Mouse (Mus musculus) forelimb bud, embryonic 11.5 days (tissue): Measurements from ENCODE around the gene Pygm.

Experiments used
- DNase-seq: peaks from one replicate; pipeline ENCODE4 v3.0.0-alpha.2; 2012; ENCODE audit warnings: low read depth, low spot score

Pygm gene

DNA sequence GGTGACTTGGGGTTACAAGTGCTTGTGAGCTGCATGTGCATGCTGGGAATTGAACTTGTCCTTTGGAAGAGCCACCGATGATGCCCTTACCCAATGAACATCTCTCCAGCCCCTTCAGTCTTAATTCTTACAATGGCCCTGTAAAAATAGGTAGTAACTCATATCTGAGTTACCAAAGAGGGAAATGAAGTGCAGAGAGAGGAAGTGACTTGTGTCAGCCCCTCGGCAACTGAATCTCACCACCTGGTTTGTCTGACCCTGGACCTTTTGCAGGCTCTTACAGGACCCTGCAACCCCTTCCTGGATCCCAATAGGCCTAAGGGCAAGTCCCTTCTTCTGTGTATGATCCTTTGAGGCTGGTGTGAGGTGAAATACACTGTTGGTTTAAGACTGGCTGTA, 32.1 kb upstream of the Pygm start:
- no peak for DNase-seq

DNA sequence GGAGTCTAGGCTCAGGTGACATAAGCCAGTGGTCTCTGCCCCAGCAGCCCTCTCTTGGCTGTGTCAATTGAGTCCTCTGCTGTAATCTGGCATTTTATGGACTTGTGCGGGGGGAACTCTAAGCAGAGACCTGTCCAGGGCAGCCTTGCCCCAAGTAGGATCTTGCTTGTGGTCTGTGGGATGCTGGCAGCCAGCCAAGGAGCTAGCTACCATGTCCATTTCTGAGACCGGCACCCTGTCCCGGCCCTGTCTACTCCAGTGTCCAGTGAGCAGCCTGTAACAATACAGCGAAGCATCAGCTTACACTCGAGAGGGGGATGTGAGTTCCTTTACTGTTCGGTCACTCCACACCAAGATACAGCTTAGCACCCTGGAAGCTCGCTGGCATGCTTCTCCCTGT, 30.2 kb upstream of the Pygm start:
- DNase-seq = no peak

- no peak for DNase-seq
These were observed 22.9 kb upstream of the Pygm start for GRCm38 (mm10) chr19:6361291-6361690.

- DNase-seq = no peak
These were observed 21.1 kb upstream of the Pygm start for GRCm38 (mm10) chr19:6363091-6363410.

DNA sequence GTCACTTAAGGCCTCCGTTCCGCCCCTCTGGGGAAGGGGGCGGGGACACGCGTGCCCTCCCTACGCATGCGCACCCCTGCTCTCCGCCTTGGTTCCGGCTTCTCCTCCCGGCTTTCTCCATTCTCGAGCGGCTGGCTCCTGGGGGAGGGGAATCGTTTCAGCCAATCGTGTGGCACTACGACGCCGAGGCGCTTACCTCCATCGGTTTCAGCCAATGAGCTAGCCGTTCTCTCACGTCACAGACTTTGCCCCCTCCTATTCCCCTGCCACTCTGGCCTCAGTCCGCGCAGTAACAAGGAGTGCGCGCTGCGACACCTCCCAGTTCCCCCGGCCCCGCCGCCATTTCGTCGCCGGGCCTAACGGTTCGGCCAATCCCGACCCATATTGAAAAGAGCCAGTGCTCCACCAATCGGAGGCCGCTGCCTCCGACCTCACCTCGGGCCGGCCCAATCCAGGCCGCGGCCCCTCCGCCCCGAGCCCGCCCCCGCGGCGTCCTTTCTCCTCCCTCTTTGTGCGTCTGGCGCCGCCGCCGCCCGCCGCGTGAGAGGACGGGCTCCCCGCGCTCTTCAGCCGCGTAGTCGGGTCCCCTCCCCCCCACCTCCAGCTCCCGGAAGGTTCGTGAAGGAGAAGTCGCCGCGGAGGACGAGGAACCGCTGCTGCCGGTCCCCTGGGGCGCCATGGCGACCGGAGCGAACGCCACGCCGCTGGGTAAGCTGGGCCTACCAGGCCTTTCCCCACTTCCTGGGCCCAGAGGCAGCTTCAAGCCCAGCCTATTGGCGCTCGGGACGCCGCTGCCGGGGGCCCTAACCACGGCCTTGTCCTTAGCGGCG, 20.6 kb upstream of the Pygm start, which contains the start of gene Sf1:
Gene Sf1 (plus strand): TSS at position 280 of the 830 bp plus-strand sequence.
- peak; percentile 100 for DNase-seq

GRCm38 (mm10) chr19:6364317-6364725, 19.9 kb upstream of the Pygm start:
- peak; percentile 90 for DNase-seq

DNA sequence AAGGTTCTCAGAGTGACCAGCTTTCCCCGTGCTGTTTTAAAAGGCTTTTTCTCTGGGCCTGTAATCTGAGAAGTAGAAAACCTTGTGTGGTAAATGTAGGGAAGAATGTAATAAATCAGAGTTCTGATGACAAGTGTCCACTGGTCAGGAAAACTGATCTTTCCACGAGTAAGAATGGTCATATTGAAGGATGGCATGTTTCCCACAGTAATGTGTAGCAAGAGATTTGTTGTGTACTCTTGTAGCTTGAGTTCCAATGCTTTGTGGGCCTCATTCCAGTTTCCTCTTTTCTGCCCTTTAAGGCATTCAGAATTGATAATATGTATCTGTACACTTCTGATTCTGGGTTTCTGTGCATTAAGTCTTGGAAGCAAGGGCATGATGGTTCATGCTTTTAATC, 19.4 kb upstream of the Pygm start:
- no peak for DNase-seq

DNA sequence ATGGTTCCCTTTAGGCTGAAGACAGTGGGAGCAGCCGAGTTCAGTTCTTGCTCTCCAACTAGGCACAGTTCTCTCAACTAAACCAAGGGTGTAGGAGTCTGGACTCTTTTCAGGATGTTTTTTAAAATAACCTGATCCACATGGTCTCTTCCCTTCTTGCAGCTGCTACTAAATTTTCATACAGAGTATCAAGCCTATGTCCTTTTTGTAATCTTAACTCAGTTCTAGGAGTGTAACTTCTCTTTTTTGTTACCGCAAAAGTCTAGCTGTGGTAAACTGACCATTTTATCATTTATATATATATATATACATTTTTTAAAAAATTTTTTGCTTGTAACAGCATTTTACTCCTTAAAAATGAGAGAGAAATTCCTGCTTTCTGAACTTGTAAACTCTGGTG, 14.0 kb upstream of the Pygm start:
- DNase-seq = no peak

DNA sequence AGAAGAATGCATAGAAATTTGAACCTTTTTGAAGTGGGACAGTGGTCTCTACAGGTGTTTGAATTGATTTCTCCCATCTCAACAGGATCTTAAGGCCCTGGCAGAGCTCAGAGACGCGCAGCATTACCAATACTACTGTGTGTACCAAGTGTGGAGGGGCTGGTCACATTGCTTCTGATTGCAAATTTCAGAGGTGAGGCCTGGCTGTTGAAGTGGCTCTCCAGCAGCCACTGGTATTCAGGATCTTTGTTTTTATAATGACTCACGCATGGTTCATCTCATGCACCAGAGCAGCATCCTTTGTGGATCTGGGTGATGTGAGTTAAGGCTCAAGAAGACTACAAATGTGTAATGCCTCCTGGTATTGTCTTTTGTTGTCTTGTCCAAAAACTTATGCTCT, 11.8 kb upstream of the Pygm start:
- DNase-seq = no peak

GRCm38 (mm10) chr19:6373539-6374400, 10.4 kb upstream of the Pygm start:
- peak; percentile 70 for DNase-seq

DNA sequence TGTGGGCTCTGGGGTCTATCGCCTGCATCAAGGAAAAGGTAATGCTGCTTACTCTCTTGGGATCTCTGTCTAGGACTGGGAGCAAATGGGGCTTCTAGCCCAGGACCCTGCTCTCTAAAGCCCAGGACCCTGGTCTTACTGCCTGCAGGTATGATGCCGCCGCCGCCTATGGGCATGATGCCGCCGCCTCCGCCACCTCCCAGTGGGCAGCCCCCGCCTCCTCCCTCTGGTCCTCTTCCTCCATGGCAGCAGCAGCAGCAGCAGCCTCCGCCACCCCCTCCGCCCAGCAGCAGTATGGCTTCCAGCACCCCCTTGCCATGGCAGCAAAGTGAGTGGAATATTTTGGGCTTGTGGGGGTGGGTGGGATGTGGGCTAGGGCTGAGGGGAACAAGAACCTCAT, 9.6 kb upstream of the Pygm start:
- DNase-seq = no peak

- DNase-seq = no peak
These were observed 8.6 kb upstream of the Pygm start for GRCm38 (mm10) chr19:6375423-6376254.

- peak; percentile 33 for DNase-seq
These were observed 8.0 kb upstream of the Pygm start for GRCm38 (mm10) chr19:6376255-6376564.

DNA sequence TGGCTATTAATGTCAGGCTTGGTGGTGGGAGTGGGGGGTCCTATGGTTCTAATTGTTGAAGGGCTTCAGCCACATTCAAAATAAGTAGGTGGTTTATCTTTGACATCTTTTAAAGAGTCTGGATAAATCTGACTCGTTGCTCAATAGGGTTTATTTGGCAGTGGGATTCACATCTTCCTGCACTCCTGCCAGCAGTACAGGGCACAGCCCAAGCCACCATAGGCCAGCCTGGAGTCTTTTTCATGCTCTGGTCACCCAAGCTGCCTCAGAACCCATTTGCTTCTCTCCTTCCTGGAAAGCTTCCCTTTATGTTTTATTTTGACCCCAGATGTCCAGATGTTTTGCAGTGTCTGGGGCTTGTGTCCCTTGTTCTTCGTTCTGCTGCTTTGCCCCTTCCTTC, 7.6 kb upstream of the Pygm start:
- no peak for DNase-seq

- no peak for DNase-seq
These were observed 6.7 kb upstream of the Pygm start for GRCm38 (mm10) chr19:6377327-6378040.

- DNase-seq = no peak
These were observed 3.6 kb upstream of the Pygm start for GRCm38 (mm10) chr19:6380411-6381166.

DNA sequence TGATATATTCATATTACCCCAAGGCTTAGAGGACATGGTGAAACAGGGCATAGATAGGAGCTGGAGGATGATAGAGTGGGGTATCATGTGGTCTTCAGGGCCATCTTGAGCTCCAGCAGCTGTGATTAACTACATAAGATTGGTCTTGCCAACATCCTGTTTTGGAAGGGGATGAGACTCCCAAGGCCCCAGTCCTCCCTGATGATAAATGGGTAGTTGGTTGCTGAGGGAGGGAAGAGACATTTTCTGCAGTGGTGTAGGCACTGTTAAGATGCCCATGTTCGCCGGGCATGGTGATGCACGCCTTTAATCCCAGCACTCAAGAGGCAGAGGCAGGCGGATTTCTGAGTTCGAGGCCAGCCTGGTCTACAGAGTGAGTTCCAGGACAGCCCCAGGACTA, 3.0 kb upstream of the Pygm start:
- DNase-seq = no peak

DNA sequence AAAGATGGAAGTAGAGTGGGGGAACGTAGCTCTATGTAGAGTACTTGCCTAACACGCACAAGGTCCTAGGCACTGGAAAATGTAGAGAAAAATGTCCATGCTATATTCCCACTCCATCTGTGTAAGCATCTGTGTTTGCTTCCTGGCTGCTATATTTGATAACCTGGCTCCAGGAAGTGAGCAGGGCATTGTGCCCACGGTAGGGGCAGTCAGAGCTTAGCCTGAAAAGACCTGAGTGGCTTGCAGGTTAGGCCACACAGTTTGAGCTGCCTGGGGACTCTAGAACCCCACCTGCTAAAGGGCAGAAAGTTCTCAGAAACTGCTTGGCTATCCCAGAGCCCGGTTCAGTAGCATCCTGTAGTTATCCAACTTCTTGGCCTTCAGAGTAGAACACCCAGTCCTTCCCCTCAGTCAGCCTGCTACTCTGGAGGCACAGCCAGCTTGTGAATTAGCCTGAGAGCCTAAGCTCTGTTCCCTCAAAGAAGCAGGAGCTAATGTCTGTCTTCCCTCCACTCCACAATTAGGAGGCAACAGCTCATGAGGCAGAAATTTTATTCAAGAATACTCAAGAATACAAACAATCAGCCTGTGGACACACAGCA, 1.8 kb upstream of the Pygm start:
- DNase-seq = no peak

- no peak for DNase-seq
These were observed 729 bp upstream of the Pygm start for GRCm38 (mm10) chr19:6383470-6383869.

DNA sequence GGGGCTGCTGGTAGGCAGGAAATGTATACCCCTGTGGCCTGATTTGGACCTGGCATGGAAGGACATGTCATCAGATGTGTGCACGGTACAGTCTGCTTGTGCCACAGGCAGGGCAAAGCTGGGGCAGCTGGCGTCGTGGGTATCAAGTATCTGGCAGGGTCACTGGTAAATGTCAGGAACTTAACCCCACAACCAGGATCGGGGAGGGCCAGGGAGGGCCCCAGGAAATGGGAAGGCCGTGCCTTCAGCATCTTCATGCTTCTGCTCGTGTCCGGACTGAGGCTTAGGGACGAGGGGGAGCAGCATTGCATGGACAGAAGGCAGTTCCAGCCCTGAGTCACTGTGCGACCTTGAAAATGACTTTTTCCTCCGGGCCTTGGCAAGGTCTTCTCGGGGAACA, 755 bp downstream of the Pygm start:
- no peak for DNase-seq
